Mouse (Mus musculus) bone marrow macrophage, adult 2 months (primary cell): Measurements from ENCODE around the gene Cptp.

Source experiments
- CTCF ChIP-seq: IDR thresholded peaks from 2 replicates; pipeline ENCODE4 v1.5.1; 2012; ENCODE audit warnings: low read depth, mild to moderate bottlenecking, low read length, moderate library complexity
- POLR2A ChIP-seq: IDR thresholded peaks from 2 replicates; pipeline ENCODE4 v1.6.1; 2012; ENCODE audit warnings: mild to moderate bottlenecking, low read depth, low read length, borderline replicate concordance

GRCm38 (mm10) chr4:155851368-155851767, 17.9 kb downstream of the Cptp start:
- no peak for TF ChIP-seq CTCF
- TF ChIP-seq POLR2A, result no peak
